Mouse (Mus musculus) forebrain, postnatal 0 days (tissue): ENCODE results near the gene Sash1. TPM values are rescaled to one million over a fixed set of nuclear protein-coding genes. Genes with fewer than 3 reads are reported as not detected.

Experiments
- ATAC-seq: fragments of 200-750 bp; cut with Nextera tagmentation; 2 replicates; pipeline ENCODE4 v1.8.0; 2017; ENCODE audit warnings: mild to moderate bottlenecking, moderate library complexity
- DNase-seq: peaks from one replicate; pipeline ENCODE4 v3.0.0-alpha.2; 2015
- H3K27ac ChIP-seq: fragments of 300-500 bp; sonication (generic); 2 replicates; pipeline ENCODE4 v1.5.1; 2014; ENCODE audit warnings: low read depth, mild to moderate bottlenecking, antibody characterized with exemption, low read length, moderate library complexity, mixed read lengths
- H3K27me3 ChIP-seq: fragments of 300-500 bp; sonication (generic); 2 replicates; pipeline ENCODE4 v1.6.1; 2014; ENCODE audit warnings: mild to moderate bottlenecking, low read length, mixed read lengths; ENCODE audit not compliant: insufficient read depth
- H3K36me3 ChIP-seq: fragments of 300-500 bp; sonication (generic); 2 replicates; pipeline ENCODE4 v1.6.1; 2014; ENCODE audit warnings: mild to moderate bottlenecking, moderate library complexity; ENCODE audit not compliant: insufficient read depth
- H3K4me1 ChIP-seq: fragments of 300-500 bp; sonication (generic); 2 replicates; pipeline ENCODE4 v1.6.1; 2014; ENCODE audit warnings: antibody characterized with exemption; ENCODE audit not compliant: insufficient read depth
- H3K4me2 ChIP-seq: fragments of 300-500 bp; sonication (generic); 2 replicates; pipeline ENCODE4 v1.6.1; 2014; ENCODE audit warnings: low read depth, mild to moderate bottlenecking, moderate library complexity
- H3K4me3 ChIP-seq: fragments of 300-500 bp; sonication (generic); 2 replicates; pipeline ENCODE4 v1.5.1; 2014; ENCODE audit warnings: low read depth, low read length, mixed read lengths
- H3K9ac ChIP-seq: fragments of 300-500 bp; sonication (generic); 2 replicates; pipeline ENCODE4 v1.6.1; 2014; ENCODE audit warnings: mild to moderate bottlenecking
- H3K9me3 ChIP-seq: fragments of 300-500 bp; sonication (generic); 2 replicates; pipeline ENCODE4 v1.6.1; 2016; ENCODE audit warnings: low read length
- CTCF ChIP-seq: sonication (generic); IDR thresholded peaks from 2 replicates; pipeline ENCODE4 v1.5.1; 2016; ENCODE audit warnings: antibody characterized with exemption, control low read depth, low read depth
- WGBS: fragments of 180-500 bp; shearing (Covaris S2); extraction: QIAGEN DNeasy Blood & Tissue Kit; methylation state at CpG from one replicate; pipeline ENCODE4 v1.1.7; 2014; 5-methylcytosine and 5-hydroxymethylcytosine counted together
- polyA plus RNA-seq: library from polyadenylated mRNA; unstranded; fragments of >200 nt; fragmentation: Nextera tagmentation; extraction: Ambion mirVana; gene quantifications from 2 replicates; pipeline ENCODE4 v1.2.1, GENCODE M21; 2015
- total RNA-seq: library from RNA; depleted of rRNA; stranded (reverse); fragments of >200 nt; gene quantifications from 2 replicates; pipeline ENCODE4 v1.2.3, GENCODE M21; 2014

The Sash1 gene
- total and polyA plus RNA-seq, 2 experiments from 2014 or later = 3.6 to 33.3 TPM

- Histone ChIP-seq H3K4me1 (no peaks in the 10 kb centered on the region), H3K9me3 (no peaks in the 10 kb centered on the region), H3K27ac (no peak overlapping the region), H3K9ac (no peak overlapping the region), H3K36me3 (no peaks in the 10 kb centered on the region), H3K4me2 (no peak overlapping the region), H3K4me3 (no peak overlapping the region), H3K27me3 (no peaks in the 10 kb centered on the region)
- ATAC-seq = no peak
- DNase-seq = no peak
- WGBS = 77% methylated on average over 2 of the region's 2 CpGs
- TF ChIP-seq CTCF = no peak
These were observed 28.9 kb downstream of the Sash1 start for GRCm38 (mm10) chr10:8856942-8857341.

- ATAC-seq = no peak
- Histone ChIP-seq H3K4me1 (no peaks in the 10 kb centered on the region), H3K4me3 (no peak overlapping the region), H3K36me3 (no peaks in the 10 kb centered on the region), H3K27me3 (no peaks in the 10 kb centered on the region), H3K9ac (no peak overlapping the region), H3K4me2 (no peak overlapping the region), H3K27ac (no peak overlapping the region), H3K9me3 (no peaks in the 10 kb centered on the region)
- WGBS = 78% methylated on average over 7 of the region's 7 CpGs
- TF ChIP-seq CTCF = no peak
- DNase-seq = no peak
These were observed 32.5 kb downstream of the Sash1 start for GRCm38 (mm10) chr10:8853326-8853725.

GRCm38 (mm10) chr10:8851625-8852024 lies 34.2 kb downstream of the Sash1 start:
- TF ChIP-seq CTCF = no peak
- WGBS = 95% methylated on average over 10 of the region's 10 CpGs
- H3K4me1 ChIP-seq = no peaks in the 10 kb centered on the region

GRCm38 (mm10) chr10:8847974-8848373 lies 37.9 kb downstream of the Sash1 start:
- Histone ChIP-seq H3K27me3 (no peaks in the 10 kb centered on the region), H3K27ac (no peak overlapping the region), H3K4me2 (no peak overlapping the region), H3K4me1 (no peaks in the 10 kb centered on the region), H3K4me3 (no peak overlapping the region), H3K36me3 (no peaks in the 10 kb centered on the region), H3K9me3 (no peaks in the 10 kb centered on the region), H3K9ac (no peak overlapping the region)
- ATAC-seq (no peak), DNase-seq (no peak)
- WGBS = 60% methylated on average over 4 of the region's 4 CpGs
- no peak for TF ChIP-seq CTCF

More at GRCm38 (mm10) chr10:8851625-8852024, 34.2 kb downstream of the Sash1 start:
- Histone ChIP-seq H3K4me2 (no peak overlapping the region), H3K9me3 (no peaks in the 10 kb centered on the region), H3K27me3 (no peaks in the 10 kb centered on the region), H3K9ac (no peak overlapping the region), H3K36me3 (no peaks in the 10 kb centered on the region), H3K4me3 (no peak overlapping the region), H3K27ac (no peak overlapping the region)
- DNase-seq (no peak), ATAC-seq (no peak)

GRCm38 (mm10) chr10:8846258-8846657 lies 39.6 kb downstream of the Sash1 start:
- no peaks in the 10 kb centered on the region for H3K9me3 ChIP-seq
- no peak overlapping the region for H3K4me2 ChIP-seq
- no peaks in the 10 kb centered on the region for H3K27me3 ChIP-seq
- H3K27ac ChIP-seq = no peak overlapping the region
- no peaks in the 10 kb centered on the region for H3K4me1 ChIP-seq
- 84% methylated on average over 10 of the region's 10 CpGs for WGBS
- no peak overlapping the region for H3K9ac ChIP-seq
- ATAC-seq (no peak), DNase-seq (no peak)
- H3K4me3 ChIP-seq = no peak overlapping the region
- H3K36me3 ChIP-seq = no peaks in the 10 kb centered on the region
- TF ChIP-seq CTCF = no peak

- no peak overlapping the region for H3K27ac ChIP-seq
- ATAC-seq = no peak
These were observed 40.6 kb downstream of the Sash1 start for GRCm38 (mm10) chr10:8845230-8845770.

GRCm38 (mm10) chr10:8839956-8840355 lies 45.9 kb downstream of the Sash1 start:
- WGBS = 77% methylated on average over 3 of the region's 3 CpGs
- H3K9ac ChIP-seq = no peak overlapping the region
- H3K4me1 ChIP-seq = no peaks in the 10 kb centered on the region
- ATAC-seq (no peak), DNase-seq (no peak)
- no peaks in the 10 kb centered on the region for H3K9me3 ChIP-seq
- no peaks in the 10 kb centered on the region for H3K36me3 ChIP-seq
- no peaks in the 10 kb centered on the region for H3K27me3 ChIP-seq
- H3K4me3 ChIP-seq = no peak overlapping the region
- no peak overlapping the region for H3K27ac ChIP-seq
- no peak overlapping the region for H3K4me2 ChIP-seq
- no peak for TF ChIP-seq CTCF

More at GRCm38 (mm10) chr10:8845230-8845770, 40.6 kb downstream of the Sash1 start:
- Histone ChIP-seq H3K9ac (no peak overlapping the region), H3K4me2 (no peak overlapping the region), H3K36me3 (no peaks in the 10 kb centered on the region), H3K27me3 (no peaks in the 10 kb centered on the region), H3K4me1 (no peaks in the 10 kb centered on the region), H3K4me3 (no peak overlapping the region), H3K9me3 (no peaks in the 10 kb centered on the region)
- TF ChIP-seq CTCF = no peak
- DNase-seq = no peak
- WGBS = 80% methylated on average over 2 of the region's 2 CpGs
